Mouse (Mus musculus): ENCODE results near the gene Klf12.

Klf12 gene

DNA sequence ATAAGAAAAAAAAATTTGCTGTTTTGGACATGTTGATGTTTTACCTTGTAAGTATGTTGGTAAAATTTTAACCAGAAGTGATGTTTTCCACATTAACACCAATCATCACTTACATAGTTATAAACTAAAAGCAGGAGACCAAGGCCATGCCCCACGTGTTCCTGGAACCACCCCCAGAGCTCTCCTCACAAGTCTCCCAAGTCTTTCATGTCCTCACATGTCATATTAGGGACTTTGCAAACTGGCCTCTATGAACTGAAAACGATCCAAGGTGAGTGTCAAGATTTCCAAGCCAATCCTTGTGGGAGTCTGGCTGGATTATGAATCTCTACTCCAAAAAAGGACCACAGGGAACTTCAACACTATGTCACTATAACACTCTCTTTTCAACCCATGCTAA, 231.6 kb downstream of the Klf12 start:
- DNase-seq (ENCODE audit: low read depth, low spot score), result no peak

DNA sequence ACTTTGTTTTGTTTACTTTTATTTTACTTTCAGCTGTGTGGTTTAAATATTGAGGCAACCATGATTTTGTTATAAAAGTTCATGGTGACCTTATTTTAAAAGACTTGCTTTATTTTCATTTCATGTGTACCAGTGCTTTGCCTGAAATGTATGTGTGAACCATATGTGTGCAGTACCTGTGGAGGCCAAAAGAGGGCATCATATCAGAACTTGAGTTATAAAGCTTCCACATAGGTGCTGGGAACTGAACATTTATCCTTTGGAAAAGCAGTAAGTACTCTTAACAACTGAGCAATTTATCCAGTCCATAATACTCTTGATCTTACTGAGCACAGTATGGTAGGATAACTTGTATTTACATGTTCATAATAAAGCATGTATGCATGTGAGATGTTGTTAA, 239.0 kb downstream of the Klf12 start:
- DNase-seq (ENCODE audit: low read depth, low spot score), result no peak

DNA sequence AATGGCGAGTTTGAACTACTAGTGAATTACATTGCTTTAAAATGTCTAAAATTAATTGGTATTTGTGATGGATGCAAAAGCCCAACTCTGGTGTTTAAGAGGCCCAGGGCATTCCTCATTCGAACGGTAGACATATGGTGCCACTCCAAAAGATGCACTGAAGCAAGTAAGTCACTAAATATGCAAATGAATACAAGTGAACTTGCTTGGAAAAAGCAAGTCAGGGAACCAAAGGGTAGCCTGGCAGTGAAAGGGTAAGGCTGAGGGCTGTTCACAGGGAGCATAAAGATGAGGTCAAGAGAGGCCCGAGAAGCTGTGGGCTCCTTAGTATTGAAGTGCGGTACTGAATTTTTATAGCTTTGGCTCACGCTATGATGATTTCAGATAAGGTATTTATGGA, 242.7 kb downstream of the Klf12 start:
- no peak for DNase-seq (ENCODE audit: low read depth, low spot score)

DNA sequence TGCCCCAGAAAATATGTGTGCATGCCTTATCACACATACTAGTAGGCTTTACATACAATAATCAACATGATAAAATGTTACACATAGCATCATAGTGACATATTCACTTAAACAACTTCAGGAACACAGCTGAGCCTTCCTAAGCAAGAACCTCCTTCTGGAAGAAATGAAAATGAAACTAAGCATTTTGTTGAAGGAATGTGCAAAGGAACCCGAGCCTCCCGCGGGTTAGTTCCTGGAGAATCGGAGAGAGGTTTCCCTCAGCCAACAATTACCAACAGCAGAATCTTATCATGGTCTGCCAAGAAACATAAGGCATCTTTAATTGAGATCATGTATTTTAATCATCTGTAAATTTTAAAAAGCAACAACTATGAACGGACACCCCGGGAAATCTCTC, 257.8 kb downstream of the Klf12 start:
- DNase-seq (ENCODE audit: low read depth, low spot score), result peak; percentile 24

DNA sequence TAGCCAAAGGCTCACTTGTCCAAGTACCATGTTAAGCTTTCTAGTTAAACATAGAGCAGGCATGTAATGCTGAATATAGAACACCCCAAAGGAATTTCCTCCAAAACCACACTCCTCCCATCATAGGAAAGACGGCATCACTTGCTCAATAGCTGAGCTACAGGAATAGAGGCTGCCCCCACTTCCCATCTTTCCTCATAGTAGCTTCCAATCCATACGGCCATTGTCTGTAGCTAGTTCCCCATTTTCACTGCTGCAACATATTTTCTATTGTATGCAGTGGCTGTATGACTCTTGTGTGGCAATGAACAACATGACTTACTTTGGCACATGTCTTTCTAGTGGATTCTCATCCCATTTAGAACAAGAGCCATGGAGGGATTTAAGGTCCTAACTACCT, 267.3 kb downstream of the Klf12 start:
- DNase-seq (ENCODE audit: low read depth, low spot score), result no peak

DNA sequence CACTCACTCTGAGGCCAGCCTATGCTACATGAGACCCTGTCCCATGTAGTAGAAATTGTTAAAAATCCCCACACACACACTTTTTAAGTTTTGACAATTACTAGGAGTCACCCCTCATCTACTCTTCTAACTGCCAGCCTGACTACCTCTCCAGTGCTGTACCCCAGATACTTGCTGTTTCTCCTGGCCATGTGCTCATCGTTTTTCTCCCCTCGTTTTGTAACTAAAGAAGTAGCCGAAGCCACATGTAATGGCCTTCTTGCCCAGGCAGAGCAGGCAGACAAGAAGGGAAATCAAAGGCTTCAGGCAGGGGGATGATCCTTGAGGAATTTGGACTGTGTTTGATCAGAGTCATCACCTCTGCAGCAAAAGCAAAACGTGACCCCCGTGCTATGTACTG, 274.0 kb downstream of the Klf12 start:
- DNase-seq (ENCODE audit: low read depth, low spot score), result no peak

DNA sequence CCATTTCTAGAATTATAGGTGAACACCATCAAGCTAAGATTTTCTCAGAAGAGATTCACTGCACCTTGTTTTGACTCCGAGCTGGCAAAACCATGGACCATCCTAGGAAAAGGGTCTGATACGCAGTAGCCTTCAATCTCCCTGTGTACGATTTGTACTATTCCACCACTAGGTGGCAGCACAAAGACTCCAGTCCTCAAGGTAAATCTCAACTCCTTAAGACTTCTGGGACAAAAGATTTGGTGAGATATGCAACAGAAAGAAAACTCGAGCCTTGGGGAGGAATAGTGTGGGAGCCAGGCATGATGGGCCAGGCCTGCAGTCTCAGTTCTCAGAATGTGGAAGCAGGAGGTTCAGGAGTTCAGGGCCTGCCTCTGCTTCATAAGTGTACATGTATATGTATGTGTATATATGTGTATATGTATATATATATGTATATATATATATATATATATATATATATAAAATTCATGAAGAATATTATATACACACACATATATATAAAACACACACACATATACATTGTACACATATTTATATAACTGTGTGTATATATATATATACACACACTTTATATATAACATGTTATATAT, 274.6 kb downstream of the Klf12 start:
- peak; percentile 79 for DNase-seq (ENCODE audit: low read depth, low spot score)

DNA sequence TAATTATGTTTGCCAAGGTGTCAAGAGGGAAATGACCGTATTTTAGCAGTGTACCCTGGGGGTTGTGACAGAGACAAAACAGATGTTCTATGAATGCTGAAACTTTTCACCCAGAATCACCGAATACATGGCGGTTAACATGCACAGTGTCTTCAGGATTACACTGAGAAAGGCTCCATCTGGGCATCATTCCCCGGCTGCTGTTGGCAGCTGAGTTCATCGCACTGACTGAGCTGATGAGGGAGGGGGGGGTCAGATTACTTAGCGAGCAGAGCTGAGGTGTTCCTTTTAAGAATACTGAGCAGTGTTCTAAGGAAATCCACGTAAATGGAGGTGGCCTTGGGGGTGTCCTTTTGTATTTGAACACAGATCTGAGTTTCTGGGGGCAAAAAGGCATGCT, 301.0 kb downstream of the Klf12 start:
- peak; percentile 21 for DNase-seq (ENCODE audit: low read depth, low spot score)

DNA sequence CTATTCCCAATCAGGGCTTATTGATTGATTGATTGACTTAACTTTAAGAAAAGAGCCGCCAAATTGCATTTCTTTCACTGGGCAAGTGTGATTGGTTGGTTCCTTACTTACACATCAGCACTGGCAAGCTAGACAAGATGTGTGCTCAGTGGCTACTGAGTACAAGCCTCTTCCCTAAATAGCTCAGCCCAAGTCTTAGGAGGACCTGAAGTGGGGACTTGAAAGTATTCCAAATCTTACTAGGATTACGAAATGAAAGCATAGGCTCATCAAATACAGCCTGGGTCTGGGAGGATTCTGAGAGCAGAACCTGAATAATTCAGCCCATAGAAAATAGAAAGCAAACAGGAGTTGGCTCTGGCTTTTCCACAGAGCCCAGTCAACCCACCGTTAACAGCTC, 303.3 kb downstream of the Klf12 start:
- DNase-seq (ENCODE audit: low read depth, low spot score), result no peak

DNA sequence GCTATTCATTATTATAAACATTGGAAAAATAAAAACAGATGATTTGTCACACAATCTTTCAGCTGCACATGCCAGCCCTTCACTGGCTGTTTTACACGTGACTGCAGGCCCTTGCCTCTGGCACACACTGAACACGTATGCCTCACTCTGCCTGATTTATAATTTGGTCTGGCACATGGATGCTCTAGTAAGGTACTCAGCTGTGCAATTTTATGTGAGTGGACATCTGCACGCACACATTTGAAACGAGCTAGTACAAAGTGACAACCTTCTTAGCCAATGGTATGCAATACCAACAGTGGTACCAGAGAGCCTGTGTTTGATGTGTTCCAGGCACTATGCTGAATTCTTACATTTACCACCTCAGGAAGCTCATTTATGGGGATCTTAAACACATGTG, 316.6 kb downstream of the Klf12 start:
- no peak for DNase-seq (ENCODE audit: low read depth, low spot score)

DNA sequence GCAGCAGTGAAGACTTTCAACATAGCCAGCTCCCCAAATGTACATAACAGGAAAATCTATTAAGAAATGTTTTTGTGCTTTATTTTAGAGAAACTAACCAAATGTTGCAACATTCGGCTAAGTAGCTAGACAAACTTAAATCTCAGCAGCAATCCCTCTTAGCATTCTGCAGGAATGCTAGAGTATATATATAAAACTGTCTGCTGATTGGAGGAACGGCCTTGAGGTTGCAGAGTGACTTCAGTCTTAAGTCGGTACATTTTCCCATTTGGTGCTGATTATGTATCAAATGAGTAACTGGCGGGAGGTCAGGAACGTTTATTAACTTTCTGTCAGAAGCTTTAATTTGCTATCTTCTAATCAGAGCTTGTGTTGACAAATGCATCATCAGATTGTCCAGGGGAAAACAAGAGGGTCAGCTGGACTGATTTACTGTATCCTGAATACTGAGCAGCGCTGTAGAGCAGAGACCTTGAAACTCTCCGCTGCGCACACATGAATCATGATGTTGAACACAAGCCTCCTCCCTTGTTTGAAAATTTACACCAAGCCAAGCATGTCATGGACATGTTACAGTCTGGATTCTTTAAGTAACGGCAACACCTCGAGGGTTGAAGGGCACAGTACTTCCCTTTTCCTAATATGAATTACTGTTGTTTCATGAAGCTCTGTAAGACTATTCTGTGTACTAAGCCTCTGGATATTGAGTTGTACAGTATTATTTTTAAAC, 323.8 kb downstream of the Klf12 start:
- no peak for DNase-seq (ENCODE audit: low read depth, low spot score)

DNA sequence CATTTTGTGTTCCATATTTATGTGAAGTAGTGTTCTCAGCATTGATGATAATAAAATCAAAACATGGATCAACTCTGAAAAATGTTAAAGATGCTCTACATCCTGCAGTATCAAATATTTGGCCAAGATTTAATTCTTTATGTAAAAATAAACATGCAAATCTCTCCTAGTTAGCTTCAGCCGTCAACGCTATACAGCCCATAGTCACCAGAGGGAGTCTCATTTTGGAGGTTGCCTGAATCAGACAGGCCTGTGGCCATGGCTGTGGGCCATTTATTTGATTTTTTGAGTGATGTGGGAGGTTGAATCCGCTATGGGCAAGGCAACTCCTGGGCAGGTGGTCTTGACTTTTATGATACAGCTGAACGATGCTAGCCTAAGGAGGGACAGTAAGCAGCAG, 329.3 kb downstream of the Klf12 start:
- no peak for DNase-seq (ENCODE audit: low read depth, low spot score)

DNA sequence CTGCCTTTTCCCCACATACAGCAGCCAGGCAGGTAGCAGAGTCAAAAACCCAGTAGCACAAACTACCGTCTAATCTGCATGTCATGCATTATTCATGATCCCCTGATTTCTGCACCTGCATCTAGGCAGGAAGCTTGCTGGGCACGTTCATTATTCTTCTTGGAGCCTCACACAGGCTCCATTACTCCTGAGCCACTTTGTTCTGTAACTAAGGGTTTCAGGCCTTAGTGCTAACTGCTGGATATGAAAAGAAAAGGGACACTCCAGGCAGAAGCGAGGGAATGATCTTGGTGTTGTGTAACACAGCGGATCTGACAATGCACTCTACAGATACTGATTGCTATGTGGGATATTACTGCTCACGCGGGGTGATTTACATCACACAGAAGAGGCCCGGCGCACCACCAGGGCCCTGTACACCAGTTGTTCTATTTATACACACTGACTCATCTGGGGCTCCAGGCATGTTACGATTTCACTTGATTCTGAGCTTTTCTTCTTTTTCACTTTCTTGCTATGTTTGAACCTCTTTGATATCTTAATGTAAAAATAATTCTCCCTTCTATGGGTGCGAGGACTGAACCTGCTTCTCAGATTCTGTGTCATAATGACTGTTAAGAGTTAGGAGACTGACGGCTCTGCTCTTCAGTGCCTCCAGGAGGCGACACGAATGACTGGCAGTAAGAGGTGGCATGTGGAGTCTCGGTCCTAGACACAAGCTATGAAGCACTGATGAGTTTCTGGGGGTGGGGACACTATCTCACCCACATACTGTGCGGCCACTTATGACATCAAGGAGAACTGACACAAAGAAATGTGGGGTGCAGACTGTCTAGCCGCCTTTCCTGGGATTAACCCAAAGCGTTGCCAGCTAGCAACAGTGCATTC, 340.0 kb downstream of the Klf12 start:
- peak; percentile 78 for DNase-seq (ENCODE audit: low read depth, low spot score)

DNA sequence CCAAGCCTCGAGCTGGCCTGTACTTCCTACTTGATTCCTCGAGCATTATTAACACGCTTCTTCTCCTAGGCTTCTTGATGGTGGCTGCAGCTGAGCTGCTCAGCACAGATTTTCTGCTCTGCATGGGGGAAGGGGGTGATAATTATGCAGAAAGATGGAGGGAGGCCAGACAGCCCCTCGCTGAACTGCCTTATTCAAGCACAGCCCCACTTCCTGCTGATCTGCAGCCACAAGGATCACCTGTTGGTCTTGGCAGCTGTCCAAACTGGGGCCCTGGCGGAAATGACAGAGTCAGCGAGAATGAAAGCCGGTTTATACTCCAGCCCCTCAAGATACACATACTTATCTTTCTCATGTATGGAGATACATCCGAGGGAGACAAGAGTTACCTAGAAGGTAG, 341.3 kb downstream of the Klf12 start:
- peak; percentile 54 for DNase-seq (ENCODE audit: low read depth, low spot score)

DNA sequence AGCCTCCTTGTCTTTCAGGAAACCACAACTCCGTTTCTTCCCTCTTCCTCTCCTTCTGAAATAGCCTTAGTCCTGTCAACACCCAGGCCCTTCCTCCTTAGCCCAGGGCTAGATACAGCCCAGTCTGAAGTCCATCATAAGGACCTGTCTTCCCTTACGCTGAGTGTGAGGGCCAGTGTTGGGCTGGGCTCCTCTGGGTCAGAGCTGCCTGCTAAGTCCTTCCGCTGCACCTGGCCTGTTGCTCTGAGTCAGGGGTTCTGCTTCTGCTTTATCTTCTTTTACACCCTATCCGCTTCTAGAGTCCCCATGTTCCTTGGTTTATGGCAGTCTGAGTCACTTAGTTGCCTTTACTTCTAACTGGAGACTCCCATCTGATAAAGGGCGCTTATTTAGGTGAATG, 351.0 kb downstream of the Klf12 start:
- no peak for DNase-seq (ENCODE audit: low read depth, low spot score)

DNA sequence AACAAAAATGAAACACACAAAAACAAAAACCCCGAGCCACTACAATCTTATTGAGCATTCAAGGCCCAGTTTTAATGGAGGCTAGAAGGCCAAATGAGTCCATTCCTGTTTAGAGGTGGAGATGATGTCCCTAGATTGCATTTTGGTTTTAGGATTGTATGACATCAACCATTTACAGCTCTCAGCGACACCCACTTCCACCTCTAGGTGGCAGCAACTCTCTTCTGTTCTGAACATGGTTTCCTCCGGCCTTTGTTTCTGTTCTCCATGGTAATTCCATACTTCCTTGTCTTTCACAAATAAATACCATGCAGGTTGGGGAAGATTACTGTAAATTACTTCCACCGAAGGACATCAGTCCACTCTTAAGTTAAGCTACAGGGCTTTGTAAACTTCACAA, 352.6 kb downstream of the Klf12 start:
- peak; percentile 85 for DNase-seq (ENCODE audit: low read depth, low spot score)

DNA sequence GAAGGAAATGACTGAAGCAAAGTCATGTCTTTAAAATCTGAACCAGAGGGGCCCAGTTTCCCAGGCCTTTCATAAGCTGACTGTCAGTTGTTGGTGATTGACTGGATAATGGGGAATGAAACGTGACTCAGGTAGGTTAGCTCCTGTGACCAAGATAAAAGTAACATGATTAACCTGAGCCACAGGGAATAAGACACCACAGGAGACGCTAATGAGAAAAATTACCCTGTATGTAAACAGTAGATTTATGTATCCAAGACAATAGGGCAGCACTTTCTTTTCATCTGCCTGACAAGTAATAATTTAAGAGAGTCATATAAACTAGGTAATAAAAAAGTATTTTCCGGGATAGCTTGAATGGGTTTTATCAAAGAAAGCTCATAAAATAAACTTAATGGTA, 372.6 kb downstream of the Klf12 start:
- no peak for DNase-seq (ENCODE audit: low read depth, low spot score)

DNA sequence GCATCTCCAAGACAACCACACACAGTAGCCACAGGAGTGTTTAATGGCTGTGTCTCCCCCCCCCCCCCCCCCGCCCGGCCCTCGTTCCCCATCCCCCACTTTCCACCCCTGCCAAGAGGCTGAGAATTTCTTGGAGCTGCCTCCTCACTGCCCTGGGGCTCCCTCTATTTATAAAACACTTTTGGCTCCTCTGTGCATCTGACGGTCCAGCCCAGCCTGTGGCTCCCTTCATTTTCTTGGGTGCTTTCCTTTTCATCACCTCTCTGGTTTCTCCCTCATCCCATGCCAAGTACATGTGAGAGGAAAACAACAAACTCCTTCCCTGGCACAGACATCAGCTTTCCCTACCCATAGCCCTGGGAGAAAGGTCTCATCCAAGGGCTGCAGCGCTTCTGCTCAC, 373.6 kb downstream of the Klf12 start:
- no peak for DNase-seq (ENCODE audit: low read depth, low spot score)

DNA sequence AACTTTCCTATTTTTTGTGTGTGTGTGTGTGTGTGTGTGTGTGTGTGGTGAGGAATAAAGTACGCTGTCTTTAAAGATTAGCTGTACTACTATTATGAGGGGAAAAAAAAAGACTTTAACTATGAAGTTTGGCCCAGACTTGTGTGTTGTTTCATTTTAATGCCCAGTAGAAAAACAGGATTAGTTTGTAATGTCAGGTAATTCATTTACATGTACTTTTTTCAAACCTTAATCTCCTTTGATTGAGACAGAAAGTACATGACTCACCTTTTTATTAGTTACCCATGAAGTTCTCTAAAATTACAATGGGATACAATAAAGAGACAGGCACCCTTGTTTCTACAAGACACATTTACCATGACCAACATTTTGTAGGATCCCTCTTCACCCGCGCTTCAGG, 383.6 kb downstream of the Klf12 start:
- DNase-seq (ENCODE audit: low read depth, low spot score), result no peak

DNA sequence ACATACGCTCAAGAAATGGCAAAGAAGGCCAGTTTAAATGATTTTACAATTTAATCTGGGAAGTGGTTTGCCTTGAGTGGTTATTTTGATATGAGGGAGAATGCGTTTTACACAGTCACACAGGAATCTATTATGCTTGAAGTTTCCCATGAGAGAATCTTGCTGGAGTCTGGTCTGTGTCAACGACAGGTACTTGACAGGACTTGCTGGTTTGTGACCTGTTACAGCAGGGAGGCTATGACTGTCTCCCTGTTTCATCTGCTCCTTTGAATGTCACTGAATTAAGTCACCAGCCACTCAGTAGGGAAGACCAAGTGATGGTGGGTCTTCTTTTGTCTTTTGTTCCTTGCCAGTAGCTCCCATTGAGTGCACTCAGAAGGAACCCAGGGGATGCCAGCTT, 385.6 kb downstream of the Klf12 start:
- DNase-seq (ENCODE audit: low read depth, low spot score), result no peak

DNA sequence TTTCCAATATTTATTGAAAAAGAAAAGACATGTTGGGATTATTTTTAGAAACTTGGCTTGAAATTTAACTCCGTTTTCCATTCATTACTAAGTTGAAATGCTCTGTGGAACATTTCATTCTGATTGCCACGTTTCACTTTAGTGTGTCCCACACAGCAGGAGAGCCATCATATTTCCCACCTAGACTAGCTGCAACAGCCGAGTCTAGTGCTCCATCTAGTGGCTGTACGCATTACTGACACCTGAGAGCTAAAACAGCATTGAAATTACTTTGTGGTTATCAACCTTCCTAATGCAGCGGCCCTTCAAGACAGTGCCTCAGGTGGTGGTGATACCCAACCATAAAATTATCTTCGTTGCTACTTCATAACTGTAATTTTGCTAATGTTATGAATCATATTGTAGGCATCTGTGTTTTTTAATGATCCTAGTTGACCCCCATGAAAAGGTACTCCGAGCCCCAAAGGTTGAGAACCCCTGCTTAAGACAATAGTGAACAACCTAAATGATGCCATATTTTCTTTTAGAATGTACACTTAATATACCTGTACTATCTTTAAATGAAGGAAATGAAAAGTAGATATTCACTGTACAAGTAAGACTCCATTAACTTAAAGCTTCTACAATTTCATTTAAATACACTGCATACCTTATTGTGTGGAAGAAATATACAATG, 389.6 kb downstream of the Klf12 start:
- DNase-seq (ENCODE audit: low read depth, low spot score), result peak; percentile 86

DNA sequence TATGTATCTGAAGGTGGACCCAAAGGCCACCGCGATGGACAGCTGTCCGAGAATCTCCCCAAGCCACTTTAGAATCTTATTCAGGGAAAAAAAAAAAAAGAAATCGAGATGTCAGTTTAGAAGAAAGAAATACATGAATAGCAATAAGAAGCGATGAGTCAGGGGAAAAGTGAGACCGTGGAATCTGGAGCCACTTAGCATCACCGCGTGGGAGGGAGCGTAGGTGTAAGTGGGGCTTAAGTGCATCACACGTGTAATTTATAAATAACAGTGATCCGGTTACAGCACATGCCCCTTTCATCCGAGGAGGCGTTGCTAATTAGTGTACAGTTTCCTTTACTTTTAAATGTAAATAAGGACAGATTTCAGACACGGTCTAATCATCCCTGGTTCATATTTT, 390.4 kb downstream of the Klf12 start:
- DNase-seq (ENCODE audit: low read depth, low spot score), result peak; percentile 83
